Mouse (Mus musculus) limb, embryonic 12.5 days (tissue): ENCODE measurements around the gene Maged1. TPM values are rescaled to one million over a fixed set of nuclear protein-coding genes. Genes with fewer than 3 reads are reported as not detected.

Source experiments
- ATAC-seq: fragments of 200-750 bp; cut with Nextera tagmentation; 2 replicates; pipeline ENCODE4 v1.8.0; 2017; ENCODE audit warnings: low read depth, moderate TSS enrichment; ENCODE audit not compliant: insufficient number of reproducible peaks, insufficient read depth, low FRiP score, low TSS enrichment
- H3K27ac ChIP-seq: fragments of 300-500 bp; sonication (generic); 2 replicates; pipeline ENCODE4 v1.5.1; 2016; ENCODE audit warnings: mild to moderate bottlenecking, moderate library complexity
- H3K27me3 ChIP-seq: fragments of 300-500 bp; sonication (generic); 2 replicates; pipeline ENCODE4 v1.6.1; 2016; ENCODE audit warnings: mild to moderate bottlenecking, moderate library complexity
- H3K36me3 ChIP-seq: fragments of 300-500 bp; sonication (generic); 2 replicates; pipeline ENCODE4 v1.6.1; 2016; ENCODE audit warnings: mild to moderate bottlenecking, moderate library complexity
- H3K4me1 ChIP-seq: fragments of 300-500 bp; sonication (generic); replicated peaks from 2 replicates; pipeline ENCODE4 v1.6.1; 2016
- H3K4me2 ChIP-seq: fragments of 300-500 bp; sonication (generic); 2 replicates; pipeline ENCODE4 v1.6.1; 2016; ENCODE audit warnings: mild to moderate bottlenecking, moderate library complexity
- H3K4me3 ChIP-seq: fragments of 300-500 bp; sonication (generic); replicated peaks from 2 replicates; pipeline ENCODE4 v1.5.1; 2016; ENCODE audit warnings: mild to moderate bottlenecking
- H3K9ac ChIP-seq: fragments of 300-500 bp; sonication (generic); replicated peaks from 2 replicates; pipeline ENCODE4 v1.6.1; 2016; ENCODE audit warnings: mild to moderate bottlenecking, moderate library complexity
- H3K9me3 ChIP-seq: fragments of 300-500 bp; sonication (generic); 2 replicates; pipeline ENCODE4 v1.6.1; 2016; ENCODE audit warnings: mild to moderate bottlenecking, moderate library complexity
- WGBS: fragments of 180-500 bp; shearing (Covaris S2); methylation state at CpG from one replicate; pipeline ENCODE4 v1.1.7; 2016; 5-methylcytosine and 5-hydroxymethylcytosine counted together
- polyA plus RNA-seq: library from polyadenylated mRNA; unstranded; fragments of >200 nt; fragmentation: Nextera tagmentation; extraction: Ambion mirVana; gene quantifications from 2 replicates; pipeline ENCODE4 v1.2.1, GENCODE M21; 2016

The Maged1 gene
- polyA plus RNA-seq = 735 and 768 TPM in 2 replicates

DNA sequence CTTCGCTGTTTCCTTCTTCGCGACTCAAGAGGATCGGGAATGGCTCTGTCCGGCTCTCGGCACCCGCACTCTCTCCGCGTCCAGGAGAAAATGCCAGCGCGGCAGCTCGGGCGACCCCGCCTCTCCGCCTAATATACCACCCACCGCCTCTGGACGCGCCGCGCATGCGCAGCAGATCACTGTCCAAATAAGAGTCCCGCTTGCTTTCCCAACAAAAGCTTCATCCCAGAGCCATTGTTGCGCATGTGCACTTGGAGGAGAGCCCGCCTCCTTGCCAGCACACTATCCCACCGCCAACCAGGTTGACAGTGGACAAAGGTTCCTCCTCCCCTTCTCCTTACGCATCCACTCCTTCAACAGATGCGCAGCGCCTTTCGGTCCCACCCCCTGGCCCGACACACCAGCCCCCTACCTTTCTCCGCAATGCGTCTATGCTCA is at the start of gene Maged1:
Gene Maged1 (minus strand): TSS at position 226 of the 438 bp plus-strand sequence.
- peak; percentile 94 for ATAC-seq
- peaks cover 36% of the 10 kb centered on the region for H3K27me3 ChIP-seq

DNA sequence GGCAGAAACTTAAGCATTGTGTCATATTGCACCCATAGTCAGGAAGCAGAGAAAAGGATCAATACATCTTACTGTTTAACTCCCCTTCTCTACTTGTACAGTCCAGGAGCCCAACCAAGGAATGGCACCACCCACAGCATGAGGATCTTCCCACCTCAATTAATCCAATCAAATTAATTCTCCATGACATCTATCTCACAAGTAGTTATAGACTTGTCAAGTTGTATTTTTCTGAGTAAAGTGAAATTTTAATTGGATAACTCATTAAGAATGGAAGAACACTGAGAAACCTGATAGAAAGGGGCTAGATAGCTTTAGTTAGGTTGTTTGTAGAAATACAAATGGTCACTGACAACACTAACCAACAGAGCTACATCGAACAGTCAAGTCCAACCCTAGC is 38.3 kb upstream of the Maged1 start:
- H3K9ac ChIP-seq = no peak overlapping the region

More for the DNA sequence above, at the start of gene Maged1:
- Histone ChIP-seq H3K4me2 (peak within 1 kb of the TSS; percentile 59), H3K27ac (peak within 1 kb of the TSS; percentile 92), H3K9ac (peak within 1 kb of the TSS; percentile 83), H3K4me3 (peak within 1 kb of the TSS; percentile 57), H3K4me1 (peaks cover 7% of the 10 kb centered on the region; the same call in 1 of the 2 replicates), H3K9me3 (no peaks in the 10 kb centered on the region), H3K36me3 (peaks cover 33% of the 10 kb centered on the region)
- WGBS = 12% methylated on average over 27 of the region's 32 CpGs

DNA sequence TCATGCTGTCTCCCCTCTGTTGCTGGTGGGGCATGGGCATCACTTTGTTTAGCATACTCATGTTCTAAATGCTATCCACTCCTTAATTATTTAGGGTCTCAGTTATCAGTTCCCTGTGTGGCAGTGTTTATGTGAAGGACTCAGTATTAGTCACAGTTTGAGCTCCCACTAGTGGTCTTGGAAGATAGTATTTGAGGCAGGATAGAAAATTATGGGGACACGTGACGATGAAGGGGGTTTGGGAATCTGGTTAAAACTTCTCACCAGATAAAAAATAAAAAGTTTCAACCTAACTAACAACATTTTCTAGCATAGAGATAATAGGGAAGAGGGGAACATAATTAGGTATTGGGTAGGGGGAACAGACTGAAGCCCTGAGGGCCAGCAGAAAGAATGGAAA is 22.8 kb upstream of the Maged1 start:
- Histone ChIP-seq H3K9me3 (no peaks in the 10 kb centered on the region), H3K36me3 (no peaks in the 10 kb centered on the region), H3K4me1 (no peaks in the 10 kb centered on the region), H3K9ac (no peak overlapping the region), H3K27ac (no peak overlapping the region), H3K27me3 (no peaks in the 10 kb centered on the region; the same call in 1 of the 2 replicates), H3K4me2 (no peak overlapping the region), H3K4me3 (no peak overlapping the region)
- ATAC-seq = no peak
- 75% methylated on average over 2 of the region's 2 CpGs for WGBS

More for the DNA sequence above, 38.3 kb upstream of the Maged1 start:
- WGBS = 83% methylated on average over 1 of the region's 1 CpGs
- Histone ChIP-seq H3K9me3 (no peaks in the 10 kb centered on the region), H3K27me3 (no peaks in the 10 kb centered on the region; the same call in 1 of the 2 replicates), H3K27ac (no peak overlapping the region), H3K4me3 (no peak overlapping the region), H3K4me1 (no peaks in the 10 kb centered on the region), H3K4me2 (no peak overlapping the region), H3K36me3 (no peaks in the 10 kb centered on the region)
- ATAC-seq = no peak

DNA sequence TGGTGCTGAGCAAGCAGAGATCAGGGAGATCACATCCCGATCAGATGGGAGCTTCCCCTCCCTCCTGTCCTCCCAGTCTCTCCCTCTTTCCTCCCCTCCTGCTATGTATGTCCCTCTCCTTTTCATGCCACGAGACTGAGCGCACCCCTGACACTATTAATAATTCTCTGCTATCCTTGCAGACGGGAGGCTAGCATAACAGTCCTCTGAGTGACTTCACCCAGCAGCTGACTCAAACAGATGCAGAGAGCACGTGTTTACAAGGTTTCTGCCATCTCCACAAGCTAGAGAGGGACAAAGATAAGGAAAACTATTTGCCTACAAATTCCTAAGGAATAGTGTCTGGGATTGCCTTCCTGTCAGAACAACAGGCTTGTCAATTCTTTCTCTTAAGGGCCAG is 20.4 kb upstream of the Maged1 start:
- H3K9ac ChIP-seq = no peak overlapping the region
- H3K4me1 ChIP-seq = no peaks in the 10 kb centered on the region
- H3K36me3 ChIP-seq = no peaks in the 10 kb centered on the region
- 47% methylated on average over 5 of the region's 5 CpGs for WGBS
- ATAC-seq = no peak
- H3K9me3 ChIP-seq = no peaks in the 10 kb centered on the region
- H3K4me3 ChIP-seq = no peak overlapping the region
- H3K4me2 ChIP-seq = no peak overlapping the region
- no peak overlapping the region for H3K27ac ChIP-seq
- H3K27me3 ChIP-seq = no peaks in the 10 kb centered on the region; the same call in 1 of the 2 replicates

DNA sequence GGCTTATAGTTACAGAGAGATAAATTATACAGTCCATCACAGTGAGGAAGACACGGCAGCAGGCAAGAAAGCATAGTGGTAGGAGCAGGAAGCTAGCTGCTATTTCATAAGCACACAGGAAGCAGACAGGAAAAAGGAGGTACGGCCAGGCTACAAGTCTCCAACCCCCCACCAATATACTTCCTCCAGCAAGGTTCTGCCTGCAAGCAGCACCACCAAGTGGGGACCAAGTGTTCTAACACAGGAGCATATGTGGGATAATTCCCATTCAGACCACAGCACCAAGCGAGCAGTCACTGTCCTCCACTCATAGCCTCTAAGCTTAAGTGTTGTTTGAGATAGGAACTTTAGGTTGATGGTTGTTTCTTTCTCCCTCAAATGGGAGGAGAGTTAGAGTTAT is 6.3 kb upstream of the Maged1 start:
- no peak for ATAC-seq
- no peaks in the 10 kb centered on the region for H3K36me3 ChIP-seq
- 59% methylated on average over 3 of the region's 3 CpGs for WGBS
- no peak overlapping the region for H3K4me2 ChIP-seq
- H3K9ac ChIP-seq = no peak overlapping the region
- no peaks in the 10 kb centered on the region for H3K4me1 ChIP-seq
- H3K9me3 ChIP-seq = no peaks in the 10 kb centered on the region
- H3K4me3 ChIP-seq = no peak overlapping the region
- H3K27me3 ChIP-seq = no peaks in the 10 kb centered on the region
- H3K27ac ChIP-seq = no peak overlapping the region

DNA sequence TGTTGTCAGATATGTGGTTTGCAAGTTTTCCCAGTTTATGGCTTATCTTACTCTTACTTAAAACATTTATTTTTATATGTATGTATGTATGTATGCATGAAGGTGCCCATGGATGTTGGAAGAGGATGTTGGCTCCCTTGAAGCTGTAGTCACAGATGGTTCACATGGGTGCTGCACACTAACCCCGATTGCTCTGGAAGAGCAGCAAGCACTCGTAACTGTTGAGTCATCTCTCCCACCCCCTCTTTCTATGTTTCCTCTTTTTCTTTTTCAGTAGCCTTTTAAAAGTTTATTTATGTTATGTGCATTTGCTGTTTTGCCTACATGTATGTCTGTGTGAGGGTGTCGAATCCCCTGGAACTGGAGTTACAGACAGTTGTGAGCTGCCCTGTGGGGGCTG is 4.0 kb upstream of the Maged1 start:
- peaks cover 22% of the 10 kb centered on the region for H3K27me3 ChIP-seq
- H3K4me3 ChIP-seq = no peak overlapping the region
- H3K4me1 ChIP-seq = no peaks in the 10 kb centered on the region
- WGBS = 93% methylated on average over 3 of the region's 3 CpGs
- ATAC-seq = no peak
- H3K9ac ChIP-seq = no peak overlapping the region
- no peak overlapping the region for H3K27ac ChIP-seq
- H3K36me3 ChIP-seq = no peaks in the 10 kb centered on the region
- no peak overlapping the region for H3K4me2 ChIP-seq
- no peaks in the 10 kb centered on the region for H3K9me3 ChIP-seq

DNA sequence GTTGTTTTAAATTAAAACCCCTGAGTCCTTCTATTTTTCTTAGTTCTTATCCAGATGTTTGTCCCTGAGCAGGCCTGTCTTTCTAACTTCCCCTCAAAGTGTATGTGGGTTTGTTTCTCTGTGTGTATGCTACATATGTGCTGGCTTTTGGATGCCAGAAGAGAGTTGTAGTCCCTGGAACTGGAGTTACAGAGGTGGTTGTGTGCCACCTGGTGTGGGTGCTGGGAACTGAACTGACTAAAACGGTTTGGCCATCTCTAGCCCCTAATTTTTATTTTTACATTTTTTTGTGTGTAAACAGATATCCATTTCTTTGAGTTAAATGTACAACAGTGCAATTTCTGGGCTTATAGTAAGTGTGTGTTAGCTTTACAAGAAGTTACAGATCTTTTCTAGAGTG is 3.0 kb upstream of the Maged1 start:
- Histone ChIP-seq H3K27ac (no peak overlapping the region), H3K9me3 (no peaks in the 10 kb centered on the region), H3K27me3 (peaks cover 31% of the 10 kb centered on the region), H3K4me3 (no peak overlapping the region), H3K36me3 (peaks cover 3% of the 10 kb centered on the region), H3K9ac (no peak overlapping the region), H3K4me2 (no peak overlapping the region), H3K4me1 (peaks cover 4% of the 10 kb centered on the region; the same call in 1 of the 2 replicates)
- WGBS = 8% methylated on average over 1 of the region's 1 CpGs
- ATAC-seq = no peak

DNA sequence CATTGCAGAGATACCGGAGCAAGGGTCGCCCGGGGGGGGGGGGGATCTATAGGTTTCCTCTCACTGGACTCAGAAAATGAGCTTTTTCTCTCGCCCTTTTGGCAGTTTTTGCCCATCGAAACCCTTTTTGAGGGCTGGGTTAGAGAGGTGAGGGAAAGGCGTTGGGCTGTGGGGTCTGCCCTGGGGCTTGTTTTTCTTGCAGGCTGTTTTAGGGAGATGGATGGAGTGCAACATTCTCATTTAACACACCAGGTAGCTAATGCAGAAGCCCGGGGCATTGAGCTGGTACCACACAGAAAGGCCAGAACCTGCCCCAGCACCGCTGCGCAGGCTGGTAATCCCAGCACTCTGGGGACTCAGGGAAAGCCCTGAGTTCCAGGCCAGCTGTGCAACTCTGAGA is 593 bp upstream of the Maged1 start:
- peak overlapping the region; percentile 55 for H3K9ac ChIP-seq
- H3K36me3 ChIP-seq = peaks cover 27% of the 10 kb centered on the region
- H3K4me1 ChIP-seq = peaks cover 7% of the 10 kb centered on the region; the same call in 1 of the 2 replicates
- H3K4me3 ChIP-seq = peak overlapping the region; percentile 57
- ATAC-seq = no peak
- H3K9me3 ChIP-seq = no peaks in the 10 kb centered on the region
- H3K27me3 ChIP-seq = peaks cover 36% of the 10 kb centered on the region
- WGBS = 18% methylated on average over 9 of the region's 9 CpGs
- H3K27ac ChIP-seq = peak overlapping the region; percentile 92
- H3K4me2 ChIP-seq = peak overlapping the region; percentile 53

DNA sequence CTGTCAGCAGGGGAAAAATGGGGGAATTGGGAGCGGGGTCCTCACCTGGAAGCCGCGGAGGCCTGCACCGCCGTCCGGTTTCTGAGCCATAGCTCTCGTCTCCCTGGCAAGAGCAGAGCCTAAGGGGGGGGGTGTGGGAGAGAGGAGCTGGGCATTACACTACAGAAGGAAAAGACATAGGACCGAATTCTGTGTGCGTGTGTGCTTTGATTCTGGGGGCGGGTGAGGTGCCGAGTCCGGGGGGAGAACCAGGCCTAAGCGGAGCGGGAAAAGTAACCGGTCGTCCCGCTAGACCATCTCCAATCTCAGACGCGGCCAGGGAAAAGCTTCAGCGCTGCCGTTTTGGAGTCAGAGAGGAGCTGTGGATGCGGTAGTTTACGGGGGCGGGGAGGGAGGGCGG is 737 bp downstream of the Maged1 start:
- H3K9me3 ChIP-seq = no peaks in the 10 kb centered on the region
- H3K9ac ChIP-seq = peak overlapping the region; percentile 83
- ATAC-seq = no peak
- peak overlapping the region; percentile 59; the same call in 1 of the 2 replicates for H3K4me2 ChIP-seq
- peak overlapping the region; percentile 90 for H3K27ac ChIP-seq
- H3K36me3 ChIP-seq = peaks cover 40% of the 10 kb centered on the region
- WGBS = 22% methylated on average over 25 of the region's 25 CpGs
- H3K4me3 ChIP-seq = peak overlapping the region; percentile 57
- peaks cover 7% of the 10 kb centered on the region; the same call in 1 of the 2 replicates for H3K4me1 ChIP-seq
- H3K27me3 ChIP-seq = peaks cover 36% of the 10 kb centered on the region

DNA sequence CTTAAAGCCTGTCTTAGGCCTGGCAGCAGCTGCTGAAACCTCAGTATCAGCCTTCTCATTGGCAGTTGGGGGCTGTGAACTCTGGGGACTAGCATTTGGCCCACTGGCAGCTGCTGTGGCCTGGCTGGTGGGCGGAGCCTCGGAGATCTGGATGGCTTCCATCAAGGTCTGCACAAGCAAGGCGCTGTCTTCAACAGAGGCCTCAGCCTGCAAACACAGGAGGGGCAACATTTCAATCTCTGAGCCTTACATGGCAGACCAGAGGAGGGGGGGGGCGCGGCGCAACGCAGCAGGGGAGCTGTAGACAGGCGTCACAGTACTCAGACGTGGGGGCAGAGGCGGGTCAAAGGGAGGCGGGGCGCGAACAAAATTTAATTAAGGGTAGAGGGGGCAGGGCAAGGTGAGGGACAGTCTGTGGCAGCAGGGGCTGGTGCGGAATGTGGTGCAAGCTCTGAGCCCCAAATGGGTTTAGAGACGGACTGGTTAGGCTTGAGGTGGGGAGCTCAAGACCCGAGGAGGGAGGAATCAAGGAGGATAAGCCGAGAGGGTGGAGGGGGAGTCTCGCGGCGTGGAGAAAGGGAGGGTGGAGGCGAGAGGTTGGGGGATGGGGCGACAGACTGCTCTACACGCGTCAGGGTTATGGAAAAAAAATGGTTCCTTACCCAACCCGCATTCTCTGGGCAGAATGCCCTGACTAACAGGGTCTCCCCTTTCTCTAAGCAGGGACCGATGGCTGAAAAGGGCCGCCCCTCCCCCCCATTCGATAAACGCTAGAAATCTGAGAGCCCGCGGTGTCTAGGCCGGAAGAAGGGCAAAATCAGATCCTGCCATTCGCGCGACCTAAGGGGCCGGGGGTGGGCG is 1.4 kb downstream of the Maged1 start:
- Histone ChIP-seq H3K4me3 (peak overlapping the region; percentile 57), H3K4me1 (peaks cover 7% of the 10 kb centered on the region; the same call in 1 of the 2 replicates), H3K27ac (peak overlapping the region; percentile 90), H3K4me2 (peak overlapping the region; percentile 59), H3K36me3 (peaks cover 46% of the 10 kb centered on the region), H3K27me3 (peaks cover 36% of the 10 kb centered on the region), H3K9me3 (no peaks in the 10 kb centered on the region), H3K9ac (peak overlapping the region; percentile 83)
- peak; percentile 21; the same call in 1 of the 2 replicates for ATAC-seq
- WGBS = 17% methylated on average over 34 of the region's 37 CpGs

DNA sequence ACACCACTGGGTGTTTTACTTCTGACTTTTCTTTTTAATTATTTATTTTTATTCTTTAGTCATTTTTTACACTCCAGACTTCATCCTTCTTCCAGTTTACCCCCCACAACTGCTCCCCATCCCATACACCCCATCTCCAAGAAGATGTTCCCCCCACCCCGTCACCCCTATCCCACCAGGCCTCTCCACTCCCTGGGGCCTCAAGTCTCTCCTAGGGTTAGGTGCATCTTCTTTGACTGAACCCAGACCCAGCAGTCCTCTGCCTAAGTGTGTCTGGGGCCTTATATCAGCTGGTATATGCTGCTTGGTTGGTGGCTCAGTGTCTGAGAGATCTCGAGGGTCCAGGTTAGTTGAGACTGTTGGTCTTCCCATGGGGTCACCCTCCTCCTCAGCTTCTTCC is 7.6 kb downstream of the Maged1 start:
- Histone ChIP-seq H3K4me3 (no peak overlapping the region), H3K36me3 (peaks cover 42% of the 10 kb centered on the region), H3K4me2 (no peak overlapping the region), H3K27ac (no peak overlapping the region), H3K4me1 (no peaks in the 10 kb centered on the region), H3K27me3 (peaks cover 11% of the 10 kb centered on the region), H3K9me3 (no peaks in the 10 kb centered on the region), H3K9ac (no peak overlapping the region)
- no peak for ATAC-seq
- WGBS = 68% methylated on average over 2 of the region's 2 CpGs
